Mouse (Mus musculus) hindbrain, embryonic 11.5 days (tissue): Measurements from ENCODE around the gene Mslnl. TPM values are rescaled to one million over a fixed set of nuclear protein-coding genes. Genes with fewer than 3 reads are reported as not detected.

Source experiments
- ATAC-seq: fragments of 200-750 bp; cut with Nextera tagmentation; 2 replicates; pipeline ENCODE4 v1.8.0; 2017; ENCODE audit warnings: mild to moderate bottlenecking, moderate TSS enrichment, moderate library complexity; ENCODE audit not compliant: low FRiP score
- DNase-seq: peaks from one replicate; pipeline ENCODE4 v3.0.0-alpha.2; 2015; ENCODE audit warnings: low spot score
- H3K27ac ChIP-seq: fragments of 300-500 bp; sonication (generic); 2 replicates; pipeline ENCODE4 v1.5.1; 2014; ENCODE audit warnings: mild to moderate bottlenecking, low read depth, low read length
- H3K27me3 ChIP-seq: fragments of 300-500 bp; sonication (generic); 2 replicates; pipeline ENCODE4 v1.6.1; 2014; ENCODE audit warnings: mild to moderate bottlenecking, low read length, moderate library complexity, mixed read lengths; ENCODE audit not compliant: control insufficient read depth, insufficient read depth
- H3K36me3 ChIP-seq: fragments of 300-500 bp; sonication (generic); 2 replicates; pipeline ENCODE4 v1.6.1; 2014; ENCODE audit warnings: mild to moderate bottlenecking, low read length, moderate library complexity, mixed read lengths; ENCODE audit not compliant: control insufficient read depth, insufficient read depth
- H3K4me1 ChIP-seq: fragments of 300-500 bp; sonication (generic); replicated peaks from 2 replicates; pipeline ENCODE4 v1.6.1; 2014; ENCODE audit warnings: low read length, mixed read lengths; ENCODE audit not compliant: control insufficient read depth, insufficient read depth
- H3K4me2 ChIP-seq: fragments of 300-500 bp; sonication (generic); replicated peaks from 2 replicates; pipeline ENCODE4 v1.6.1; 2014; ENCODE audit warnings: mild to moderate bottlenecking, low read depth, low read length
- H3K4me3 ChIP-seq: fragments of 300-500 bp; sonication (generic); 2 replicates; pipeline ENCODE4 v1.5.1; 2014; ENCODE audit warnings: low read depth, low read length
- H3K9ac ChIP-seq: fragments of 300-500 bp; sonication (generic); 2 replicates; pipeline ENCODE4 v1.6.1; 2014; ENCODE audit warnings: low read depth, low read length
- H3K9me3 ChIP-seq: fragments of 300-500 bp; sonication (generic); 2 replicates; pipeline ENCODE4 v1.6.1; 2016; ENCODE audit warnings: low read length; ENCODE audit not compliant: control insufficient read depth
- WGBS: fragments of 180-500 bp; shearing (Covaris S2); extraction: QIAGEN DNeasy Blood & Tissue Kit; methylation state at CpG from one replicate; pipeline ENCODE4 v1.1.7; 2014; 5-methylcytosine and 5-hydroxymethylcytosine counted together
- polyA plus RNA-seq: library from polyadenylated mRNA; unstranded; fragments of >200 nt; fragmentation: Nextera tagmentation; extraction: Ambion mirVana; gene quantifications from 2 replicates; pipeline ENCODE4 v1.2.1, GENCODE M21; 2014

Mslnl gene
- polyA plus RNA-seq, 1 experiment from 2014 or later: not detected

GRCm38 (mm10) chr17:25762591-25762990 is 26.7 kb downstream of the Mslnl start:
- H3K4me1 ChIP-seq: no peaks in the 10 kb centered on the region
- H3K27me3 ChIP-seq: no peaks in the 10 kb centered on the region
- H3K27ac ChIP-seq: no peak overlapping the region
- H3K9ac ChIP-seq: no peak overlapping the region
- H3K36me3 ChIP-seq: no peaks in the 10 kb centered on the region
- no peak for DNase-seq
- H3K9me3 ChIP-seq: no peaks in the 10 kb centered on the region
- no peak for ATAC-seq
- WGBS: 32% methylated on average over 3 of the region's 3 CpGs
- no peak overlapping the region for H3K4me2 ChIP-seq
- no peak overlapping the region for H3K4me3 ChIP-seq

GRCm38 (mm10) chr17:25765886-25766285 is 30.0 kb downstream of the Mslnl start:
- peak; percentile 68 for DNase-seq
- 50% methylated on average over 5 of the region's 5 CpGs for WGBS
- H3K4me1 ChIP-seq: no peaks in the 10 kb centered on the region
- no peaks in the 10 kb centered on the region for H3K36me3 ChIP-seq
- no peaks in the 10 kb centered on the region for H3K9me3 ChIP-seq
- no peak overlapping the region for H3K4me2 ChIP-seq
- H3K4me3 ChIP-seq: no peak overlapping the region
- 0 out of 2 replicates have a peak, but pooled peaks cover 2% of the 10 kb centered on the region for H3K27me3 ChIP-seq
- no peak overlapping the region for H3K9ac ChIP-seq
- no peak overlapping the region for H3K27ac ChIP-seq
- peak; percentile 53; the same call in 1 of the 2 replicates for ATAC-seq

GRCm38 (mm10) chr17:25769331-25769730 is 33.5 kb downstream of the Mslnl start:
- Histone ChIP-seq H3K4me3 (no peak overlapping the region), H3K27ac (no peak overlapping the region), H3K9me3 (no peaks in the 10 kb centered on the region), H3K4me1 (peaks cover 4% of the 10 kb centered on the region), H3K9ac (no peak overlapping the region), H3K4me2 (no peak overlapping the region), H3K36me3 (no peaks in the 10 kb centered on the region), H3K27me3 (0 out of 2 replicates have a peak, but pooled peaks cover 2% of the 10 kb centered on the region)
- no peak for DNase-seq
- WGBS: 56% methylated on average over 9 of the region's 9 CpGs
- no peak for ATAC-seq

GRCm38 (mm10) chr17:25773549-25774120 is 37.8 kb downstream of the Mslnl start, which contains the start of gene Narfl:
Gene Narfl, plus strand, starts transcription at chr17:25773776.
- Histone ChIP-seq H3K4me3 (peak within 1 kb of the TSS; percentile 72), H3K27me3 (no peaks in the 10 kb centered on the region), H3K4me1 (peaks cover 4% of the 10 kb centered on the region), H3K9ac (peak within 1 kb of the TSS; percentile 75), H3K9me3 (no peaks in the 10 kb centered on the region), H3K27ac (no peak within 1 kb of the TSS), H3K4me2 (peak within 1 kb of the TSS; percentile 85), H3K36me3 (no peaks in the 10 kb centered on the region)
- under 1% methylated on average over 37 of the region's 37 CpGs for WGBS
- DNase-seq: peak; percentile 99
- ATAC-seq: peak; percentile 85

- no peaks in the 10 kb centered on the region for H3K36me3 ChIP-seq
- H3K4me1 ChIP-seq: peaks cover 4% of the 10 kb centered on the region
- H3K4me3 ChIP-seq: no peak overlapping the region
- no peak overlapping the region for H3K4me2 ChIP-seq
- DNase-seq (no peak), ATAC-seq (no peak)
- no peaks in the 10 kb centered on the region for H3K9me3 ChIP-seq
- no peaks in the 10 kb centered on the region for H3K27me3 ChIP-seq
- 80% methylated on average over 10 of the region's 10 CpGs for WGBS
- H3K9ac ChIP-seq: no peak overlapping the region
- H3K27ac ChIP-seq: no peak overlapping the region
These were observed 39.6 kb downstream of the Mslnl start for GRCm38 (mm10) chr17:25775318-25776062.

GRCm38 (mm10) chr17:25777948-25778347 is 42.1 kb downstream of the Mslnl start:
- no peak overlapping the region for H3K9ac ChIP-seq
- H3K4me3 ChIP-seq: no peak overlapping the region
- H3K27me3 ChIP-seq: no peaks in the 10 kb centered on the region
- H3K27ac ChIP-seq: no peak overlapping the region
- H3K9me3 ChIP-seq: no peaks in the 10 kb centered on the region
- ATAC-seq (no peak), DNase-seq (no peak)
- peaks cover 4% of the 10 kb centered on the region for H3K4me1 ChIP-seq
- H3K36me3 ChIP-seq: no peaks in the 10 kb centered on the region
- WGBS: 91% methylated on average over 5 of the region's 5 CpGs
- no peak overlapping the region for H3K4me2 ChIP-seq

- Histone ChIP-seq H3K4me3 (no peak overlapping the region), H3K4me1 (peaks cover 8% of the 10 kb centered on the region), H3K36me3 (no peaks in the 10 kb centered on the region), H3K4me2 (no peak overlapping the region), H3K27me3 (no peaks in the 10 kb centered on the region), H3K9me3 (no peaks in the 10 kb centered on the region), H3K27ac (no peak overlapping the region), H3K9ac (no peak overlapping the region)
- DNase-seq: no peak
- ATAC-seq: no peak
- 87% methylated on average over 6 of the region's 6 CpGs for WGBS
These were observed 45.5 kb downstream of the Mslnl start for GRCm38 (mm10) chr17:25781339-25781738.

GRCm38 (mm10) chr17:25783086-25783485 is 47.2 kb downstream of the Mslnl start:
- H3K27me3 ChIP-seq: no peaks in the 10 kb centered on the region
- no peak overlapping the region for H3K27ac ChIP-seq
- no peaks in the 10 kb centered on the region for H3K9me3 ChIP-seq
- DNase-seq (no peak), ATAC-seq (no peak)
- no peaks in the 10 kb centered on the region; the same call in 1 of the 2 replicates for H3K36me3 ChIP-seq
- H3K4me3 ChIP-seq: no peak overlapping the region
- no peak overlapping the region for H3K9ac ChIP-seq
- no peak overlapping the region for H3K4me2 ChIP-seq
- peaks cover 8% of the 10 kb centered on the region for H3K4me1 ChIP-seq
- WGBS: 82% methylated on average over 7 of the region's 7 CpGs
